Mouse (Mus musculus) gastrocnemius, adult 18-20 months (tissue): ENCODE data around the gene Gm43720. TPM values are rescaled to one million over a fixed set of nuclear protein-coding genes. Genes with fewer than 3 reads are reported as not detected.

Experiments used
- DNase-seq: peaks from one replicate; pipeline ENCODE4 v3.0.0; 2021; ENCODE audit warnings: low spot score
- total RNA-seq, 2 experiments: library from RNA; stranded (reverse); gene quantifications; 2 replicates each; pipeline ENCODE4 v1.2.3; 2021

Gm43720 gene
- total RNA-seq, 2 experiments from 2014 or later, result not detected

- DNase-seq, result no peak
Measured at GRCm38 (mm10) chr5:138262582-138263240, 17.0 kb downstream of the Gm43720 start.

- DNase-seq, result no peak
Measured at GRCm38 (mm10) chr5:138262001-138262400, 17.8 kb downstream of the Gm43720 start.

DNA sequence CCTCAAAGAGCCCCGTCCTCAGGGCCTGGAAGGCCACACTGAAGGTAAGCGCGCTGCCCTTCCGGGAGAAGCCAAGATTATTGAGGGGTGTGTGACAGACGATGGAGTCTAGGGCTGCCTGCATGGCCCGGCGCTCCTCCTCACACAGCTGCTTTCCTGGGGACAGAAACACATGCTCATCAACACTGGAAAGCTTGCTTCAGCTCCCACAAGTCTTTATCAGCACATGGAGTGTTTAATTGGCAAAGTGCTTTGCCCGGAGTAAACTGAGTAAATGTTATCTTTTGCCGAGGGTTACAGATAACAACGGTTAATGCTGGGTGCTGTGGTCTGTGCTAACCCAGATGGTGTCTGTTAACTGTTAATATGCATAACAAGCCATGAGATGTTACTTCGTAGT is 18.9 kb downstream of the Gm43720 start:
- no peak for DNase-seq

DNA sequence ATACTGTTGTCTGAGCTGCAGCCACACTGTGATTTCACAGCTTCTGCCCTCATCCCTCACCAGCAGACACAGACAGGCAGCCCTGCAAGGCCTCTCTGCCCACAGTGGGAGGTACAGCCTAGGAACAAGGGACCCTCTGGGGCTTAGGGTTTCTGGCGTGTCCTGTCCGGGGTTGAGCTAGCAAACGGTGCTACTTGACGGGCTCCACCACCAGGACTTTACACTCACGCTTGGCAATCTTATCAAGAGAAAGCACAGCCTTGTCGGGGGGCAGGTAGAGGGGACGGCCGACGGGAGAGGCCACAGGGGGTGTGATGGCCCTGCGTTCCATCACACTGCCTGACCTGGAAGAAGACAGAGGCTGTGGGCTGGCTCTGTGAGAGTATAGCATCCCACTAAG is 19.7 kb downstream of the Gm43720 start:
- DNase-seq, result no peak

- no peak for DNase-seq
Measured at GRCm38 (mm10) chr5:138258993-138259392, 20.8 kb downstream of the Gm43720 start.

- no peak for DNase-seq
Measured at GRCm38 (mm10) chr5:138258542-138258941, 21.2 kb downstream of the Gm43720 start.

GRCm38 (mm10) chr5:138258078-138258477 is 21.7 kb downstream of the Gm43720 start:
- DNase-seq, result no peak

- no peak for DNase-seq
Measured at GRCm38 (mm10) chr5:138257585-138257978, 22.2 kb downstream of the Gm43720 start.

DNA sequence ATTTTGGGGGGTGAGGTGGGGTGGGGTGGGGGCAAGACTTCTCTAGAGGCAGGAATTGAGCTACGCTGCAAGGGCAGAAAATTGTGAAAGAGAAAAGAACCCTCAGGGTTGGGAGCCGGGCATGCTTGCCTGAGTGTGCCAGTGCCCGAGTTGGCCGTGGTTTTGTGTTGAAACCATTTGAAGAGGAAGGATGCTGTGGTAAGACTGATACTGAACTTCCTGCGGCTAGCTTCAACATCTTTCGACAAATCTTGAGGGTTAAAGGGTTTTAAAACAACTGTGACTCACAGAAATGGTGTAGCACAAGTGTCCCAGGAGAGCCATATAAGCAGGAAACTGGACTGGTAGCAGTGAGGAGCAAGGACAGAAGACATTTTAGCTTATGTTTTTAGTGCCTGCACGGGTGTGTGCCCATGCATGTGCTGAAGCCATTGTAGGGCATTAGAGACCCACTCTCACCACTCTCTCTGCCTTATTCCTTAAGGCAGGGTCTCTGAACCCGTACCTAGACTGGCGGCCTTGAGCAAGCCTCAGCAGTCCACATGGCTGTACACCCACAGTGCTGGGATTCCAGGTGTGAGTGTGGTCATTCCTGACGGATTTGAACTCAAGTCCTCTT is 22.7 kb downstream of the Gm43720 start:
- no peak for DNase-seq

GRCm38 (mm10) chr5:138256094-138256467 is 23.7 kb downstream of the Gm43720 start:
- DNase-seq, result no peak

DNA sequence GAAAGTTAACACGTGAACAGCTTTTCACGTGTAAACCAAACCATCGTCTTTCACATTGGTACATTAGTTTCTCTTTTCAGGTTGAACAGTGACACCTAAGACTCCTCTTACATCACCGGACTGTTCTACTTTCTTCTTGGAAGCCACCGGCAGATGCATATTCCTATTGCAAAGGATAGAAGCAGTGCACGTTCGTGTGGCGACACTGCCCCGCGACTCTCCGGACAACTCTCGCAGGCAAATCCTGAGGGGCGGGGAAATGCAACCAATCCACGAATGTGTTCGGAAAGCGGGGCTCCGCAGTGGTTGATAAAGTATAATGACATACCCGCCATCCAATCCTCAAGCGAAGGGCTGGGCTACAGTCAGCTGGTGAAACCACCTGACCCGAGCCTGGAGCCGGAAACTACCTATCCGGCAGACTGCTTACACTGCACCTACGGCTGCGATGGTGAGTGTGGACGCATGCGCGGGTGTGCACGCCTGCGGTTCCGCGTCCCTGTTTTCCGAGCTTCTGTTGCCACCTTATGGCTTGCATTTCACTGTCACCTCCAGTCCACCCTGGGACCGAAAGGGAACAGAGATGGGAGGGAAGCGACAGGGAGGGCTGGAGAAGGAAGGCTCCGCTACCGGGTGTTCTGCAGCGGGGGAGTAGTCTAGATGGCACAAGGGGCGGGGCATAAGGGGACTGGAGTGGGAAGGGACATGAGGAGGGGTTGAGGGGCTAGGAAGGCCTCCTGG is 24.2 kb downstream of the Gm43720 start, which contains the start of gene Lamtor4:
Gene Lamtor4, plus strand, starts transcription at position 130 of the 741 bp plus-strand sequence.
- peak; percentile 97 for DNase-seq

GRCm38 (mm10) chr5:138253061-138253460 is 26.7 kb downstream of the Gm43720 start:
- DNase-seq, result no peak

DNA sequence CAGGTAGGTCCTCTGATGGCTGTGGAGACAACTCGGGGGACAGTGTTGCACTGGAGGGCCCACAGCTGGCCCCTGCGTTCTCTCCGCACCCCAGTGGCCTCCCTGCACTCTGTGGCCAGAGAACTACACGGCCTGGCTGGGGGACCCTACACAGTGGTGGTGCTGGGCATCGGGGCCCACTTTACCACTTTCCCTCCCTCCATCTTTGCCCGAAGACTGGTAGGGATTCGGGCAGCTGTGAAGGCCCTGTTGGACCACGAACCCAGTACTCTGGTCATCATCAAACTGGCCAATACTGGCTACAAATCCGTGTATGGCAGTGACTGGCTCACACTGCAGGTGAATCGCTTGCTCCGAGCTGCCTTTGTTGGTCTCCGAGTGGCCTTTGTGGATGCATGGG is 28.6 kb downstream of the Gm43720 start:
- DNase-seq, result no peak

DNA sequence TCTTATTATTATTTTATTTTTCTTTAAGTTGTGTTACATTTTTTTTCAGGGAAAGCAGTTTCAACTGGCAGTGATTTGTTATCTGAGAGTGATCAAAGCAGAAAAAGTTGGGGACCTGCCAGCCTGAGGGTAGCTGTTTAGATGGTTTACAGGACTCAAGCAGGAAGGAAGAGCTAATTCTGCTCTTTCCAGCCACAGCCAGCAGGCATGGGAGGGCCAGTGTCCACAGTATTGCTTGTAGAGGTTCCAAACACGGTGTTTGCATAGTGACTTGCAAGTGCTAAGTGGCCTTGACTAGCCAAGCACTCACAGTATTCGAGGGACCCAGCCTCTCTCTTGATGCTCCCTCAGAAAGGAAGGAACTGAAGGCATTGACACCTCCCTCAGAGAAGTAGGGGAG is 38.2 kb downstream of the Gm43720 start:
- DNase-seq, result no peak

GRCm38 (mm10) chr5:138234224-138234623 is 45.5 kb downstream of the Gm43720 start:
- DNase-seq, result no peak

GRCm38 (mm10) chr5:138233778-138234177 is 46.0 kb downstream of the Gm43720 start:
- DNase-seq, result no peak

GRCm38 (mm10) chr5:138229511-138229910 is 50.2 kb downstream of the Gm43720 start:
- no peak for DNase-seq

GRCm38 (mm10) chr5:138228026-138228425 is 51.7 kb downstream of the Gm43720 start:
- DNase-seq, result no peak

GRCm38 (mm10) chr5:138227367-138227766 is 52.4 kb downstream of the Gm43720 start:
- DNase-seq, result no peak

- no peak for DNase-seq
Measured at GRCm38 (mm10) chr5:138226491-138226890, 53.3 kb downstream of the Gm43720 start.

- DNase-seq, result no peak
Measured at GRCm38 (mm10) chr5:138225700-138226099, 54.1 kb downstream of the Gm43720 start, which contains the start of gene Nxpe5. Gene Nxpe5 (plus strand): TSS chr5:138225898.

- no peak for DNase-seq
Measured at GRCm38 (mm10) chr5:138223287-138223686, 56.5 kb downstream of the Gm43720 start.

- DNase-seq, result peak; percentile 80
Measured at GRCm38 (mm10) chr5:138222111-138222510, 57.6 kb downstream of the Gm43720 start.
